Mouse (Mus musculus) stomach, postnatal 0 days (tissue): Measurements from ENCODE around the gene Tenm2.

ENCODE experiments used
- CTCF ChIP-seq: IDR thresholded peaks from 2 replicates; pipeline ENCODE4 v1.5.1; 2016; ENCODE audit warnings: antibody characterized with exemption, low read depth, mild to moderate bottlenecking, moderate library complexity
- EP300 ChIP-seq: optimal IDR thresholded peaks from 2 replicates; pipeline ENCODE3; 2016; ENCODE audit warnings: antibody characterized with exemption

DNA sequence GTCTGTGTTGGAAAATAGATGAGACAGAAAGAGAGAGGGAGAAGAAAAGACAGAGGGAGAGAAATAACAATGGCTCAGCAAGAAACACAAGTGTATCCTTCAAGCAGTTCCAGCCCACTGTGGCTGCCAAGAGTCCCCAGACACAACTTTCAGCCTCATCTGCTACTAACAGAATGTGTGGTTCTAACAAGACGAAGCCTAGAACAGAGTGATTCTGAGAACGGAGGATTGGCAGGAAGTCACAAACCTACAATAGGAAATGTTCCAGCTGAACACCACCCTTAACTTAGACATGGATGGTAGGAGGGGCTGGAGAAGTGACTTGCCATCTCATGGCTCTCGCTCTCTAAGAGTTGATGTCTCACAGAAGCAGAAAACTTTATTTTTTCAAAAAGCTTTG lies 894.0 kb downstream of the Tenm2 start:
- TF ChIP-seq CTCF (no peak), EP300 (no peak)
